Mouse (Mus musculus) bone marrow macrophage, adult 2 months (primary cell): ENCODE results near the gene Mrpl58. TPM values are rescaled to one million over a fixed set of nuclear protein-coding genes. Genes with fewer than 3 reads are reported as not detected.

Experiments
- H3K27ac ChIP-seq: 2 replicates; pipeline ENCODE4 v1.5.1; 2012; ENCODE audit warnings: low read depth, low read length; ENCODE audit not compliant: insufficient read depth
- H3K4me1 ChIP-seq: 2 replicates; pipeline ENCODE4 v1.6.1; 2012; ENCODE audit warnings: low read length; ENCODE audit not compliant: control insufficient read depth, insufficient read depth
- H3K4me3 ChIP-seq: 2 replicates; pipeline ENCODE4 v1.5.1; 2012; ENCODE audit warnings: mild to moderate bottlenecking, low read length, moderate library complexity; ENCODE audit not compliant: insufficient read depth
- CTCF ChIP-seq: IDR thresholded peaks from 2 replicates; pipeline ENCODE4 v1.5.1; 2012; ENCODE audit warnings: low read depth, mild to moderate bottlenecking, low read length, moderate library complexity
- POLR2A ChIP-seq: IDR thresholded peaks from 2 replicates; pipeline ENCODE4 v1.6.1; 2012; ENCODE audit warnings: mild to moderate bottlenecking, low read depth, low read length, borderline replicate concordance
- polyA plus RNA-seq: library from polyadenylated mRNA; stranded (reverse); fragments of >200 nt; gene quantifications from 2 replicates; pipeline ENCODE4 v1.2.4, GENCODE M21; 2012; ENCODE audit not compliant: missing spikeins, insufficient read depth, insufficient read length

Gene Mrpl58
- polyA plus RNA-seq, 1 experiment, result 38.2 TPM

- TF ChIP-seq CTCF (no peak), POLR2A (no peak)
- Histone ChIP-seq H3K27ac (no peak overlapping the region), H3K4me3 (no peak overlapping the region), H3K4me1 (peaks cover 10% of the 10 kb centered on the region)
Measured at GRCm38 (mm10) chr11:115400630-115401391, 2.7 kb upstream of the Mrpl58 start.

DNA sequence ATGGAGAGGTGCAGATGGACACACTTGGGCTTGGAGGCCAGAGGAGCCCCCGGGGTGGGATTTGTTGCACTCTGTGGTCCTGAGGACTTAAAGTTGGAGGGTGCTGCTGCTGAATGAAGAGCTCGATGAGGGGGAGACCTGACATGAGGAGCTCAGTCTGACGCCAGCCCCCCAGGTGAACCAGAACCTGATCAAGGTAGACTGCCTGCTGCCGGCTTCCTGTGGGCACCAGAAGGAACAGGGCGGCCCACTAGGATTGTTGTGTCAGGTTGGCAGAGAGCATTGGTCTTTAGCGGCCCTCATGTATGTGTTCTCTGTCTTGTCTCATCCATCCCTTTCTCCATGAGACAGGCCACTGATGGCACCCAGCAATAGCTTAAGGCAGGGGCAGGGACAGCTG lies 2.2 kb downstream of the Mrpl58 start:
- no peak for TF ChIP-seq POLR2A
- TF ChIP-seq CTCF, result no peak
- peaks cover 8% of the 10 kb centered on the region for H3K4me1 ChIP-seq
- no peak overlapping the region for H3K4me3 ChIP-seq
- H3K27ac ChIP-seq, result no peak overlapping the region

GRCm38 (mm10) chr11:115406858-115407401 lies 3.4 kb downstream of the Mrpl58 start:
- Histone ChIP-seq H3K27ac (no peak overlapping the region), H3K4me1 (peaks cover 14% of the 10 kb centered on the region), H3K4me3 (no peak overlapping the region)
- TF ChIP-seq POLR2A (no peak), CTCF (no peak)

DNA sequence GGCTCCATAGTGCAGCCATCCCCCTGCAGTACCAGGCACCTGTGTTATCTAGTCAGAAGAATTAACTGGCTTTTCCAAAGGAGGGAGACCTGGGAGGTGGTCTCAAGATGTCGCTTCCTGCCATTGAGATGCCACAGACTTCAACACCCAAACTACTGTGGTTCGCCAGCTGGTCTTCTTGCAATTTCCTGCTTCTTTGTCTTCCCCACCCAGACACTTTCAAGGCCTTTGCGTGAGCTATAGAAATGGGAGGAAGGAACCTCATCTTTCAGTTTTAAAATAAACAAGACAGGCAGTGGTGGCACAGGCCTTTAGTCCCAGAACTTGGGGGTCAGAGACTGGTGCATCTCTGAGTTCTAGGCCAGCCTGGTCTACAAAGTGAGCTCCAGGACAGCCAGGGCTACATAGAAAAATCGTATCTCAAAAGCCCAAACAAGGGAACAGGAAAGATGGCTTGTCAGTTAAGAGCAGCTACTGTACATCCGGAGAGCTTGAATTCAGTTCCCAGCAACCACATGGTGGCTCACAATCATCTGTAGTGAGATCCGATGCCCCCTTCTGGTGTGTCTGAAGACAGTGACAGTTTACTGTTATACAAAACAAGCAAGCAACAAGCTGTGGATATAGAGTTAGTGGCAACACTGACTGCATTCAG lies 4.8 kb downstream of the Mrpl58 start:
- H3K4me3 ChIP-seq, result no peak overlapping the region
- H3K27ac ChIP-seq, result no peak overlapping the region
- TF ChIP-seq POLR2A (no peak), CTCF (no peak)
- peaks cover 14% of the 10 kb centered on the region for H3K4me1 ChIP-seq

DNA sequence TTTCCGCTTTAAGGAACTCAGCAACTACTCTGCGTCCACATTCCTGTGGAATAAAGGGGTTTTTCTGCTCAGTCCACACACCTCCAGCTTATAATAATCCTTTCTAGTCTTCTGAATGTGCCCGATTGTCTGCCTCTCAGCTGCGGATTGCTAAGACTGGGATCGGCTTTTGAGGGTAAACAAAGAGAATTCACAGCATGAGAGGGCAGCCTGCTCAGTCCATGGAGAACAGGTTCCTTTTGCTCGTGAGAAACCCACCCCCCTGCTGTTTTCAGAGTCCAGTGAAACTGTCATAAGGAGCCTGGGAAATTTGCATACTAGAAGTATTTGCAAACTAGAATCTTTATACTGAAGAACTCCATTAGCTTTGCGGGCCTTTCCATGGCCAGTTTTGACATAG lies 6.0 kb downstream of the Mrpl58 start:
- H3K4me1 ChIP-seq, result peaks cover 11% of the 10 kb centered on the region
- no peak for TF ChIP-seq POLR2A
- H3K27ac ChIP-seq, result no peak overlapping the region
- H3K4me3 ChIP-seq, result no peak overlapping the region

DNA sequence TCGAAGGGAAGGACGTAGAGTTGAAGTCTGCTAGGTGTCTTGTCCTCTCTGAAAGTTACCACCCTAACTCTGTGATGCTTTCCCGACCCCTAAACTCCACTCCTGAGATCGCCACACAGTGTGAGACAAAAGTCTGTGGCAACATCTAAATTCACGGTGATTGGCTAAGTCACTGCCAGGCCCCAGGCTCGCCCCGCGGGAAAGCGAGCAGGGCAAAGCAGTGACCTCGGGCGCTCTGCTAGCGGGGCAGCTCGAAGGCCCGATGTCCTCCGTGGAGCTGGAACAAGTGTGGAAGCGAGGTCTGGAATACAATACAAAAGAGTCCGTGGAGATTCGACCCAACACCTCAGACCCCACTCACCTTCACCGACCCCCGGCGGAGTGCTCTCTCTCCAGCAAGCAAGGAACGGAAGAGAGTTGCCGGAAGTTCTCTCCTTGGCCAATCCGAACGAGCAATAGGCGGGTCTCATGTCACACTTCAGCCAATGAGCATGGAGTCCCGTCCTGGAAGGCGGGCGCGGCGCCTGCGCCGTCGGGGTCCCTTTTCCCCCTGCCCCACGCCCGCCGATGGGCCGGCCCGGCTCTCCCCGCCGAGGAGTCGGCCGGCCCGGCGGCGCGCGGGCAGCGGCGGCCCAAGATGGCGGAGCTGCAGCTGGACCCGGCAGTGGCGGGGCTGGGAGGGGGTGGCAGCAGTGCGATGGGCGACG lies 16.1 kb downstream of the Mrpl58 start, which contains the start of the genes Atp5h and Kctd2:
Gene Atp5h, minus strand, starts transcription at position 432 of the 707 bp plus-strand sequence.
Gene Kctd2, plus strand, starts transcription at position 598 of the 707 bp plus-strand sequence.
- Histone ChIP-seq H3K4me3 (peak within 1 kb of the TSS; percentile 90), H3K27ac (peak within 1 kb of the TSS; percentile 17; the same call in 1 of the 2 replicates), H3K4me1 (peaks cover 25% of the 10 kb centered on the region)
- TF ChIP-seq CTCF (no peak), POLR2A (no peak)

- Histone ChIP-seq H3K27ac (no peak overlapping the region), H3K4me1 (peaks cover 25% of the 10 kb centered on the region), H3K4me3 (peak overlapping the region; percentile 87)
- TF ChIP-seq CTCF (no peak), POLR2A (no peak)
Measured at GRCm38 (mm10) chr11:115420336-115421190, 17.0 kb downstream of the Mrpl58 start.

DNA sequence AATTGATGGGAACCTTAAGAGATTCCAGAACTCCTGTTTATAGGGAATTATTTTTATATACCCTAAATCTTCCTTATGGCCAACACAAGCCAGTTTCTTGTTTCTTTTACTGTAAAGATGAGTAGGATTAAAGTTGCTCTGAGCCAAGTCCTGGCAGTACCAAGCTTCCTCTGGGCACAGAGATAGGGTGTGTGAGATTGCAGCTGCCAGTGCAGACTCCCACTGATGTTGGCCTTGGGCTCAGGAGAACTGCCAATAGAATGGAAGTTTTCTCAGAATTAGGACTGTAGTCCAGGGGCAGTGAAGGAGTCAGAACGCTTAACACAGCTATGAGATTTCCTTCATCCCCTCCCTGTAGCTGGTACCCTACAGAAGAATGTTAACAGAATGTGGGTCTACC lies 17.8 kb downstream of the Mrpl58 start:
- Histone ChIP-seq H3K27ac (no peak overlapping the region), H3K4me3 (no peak overlapping the region), H3K4me1 (peaks cover 25% of the 10 kb centered on the region)
- TF ChIP-seq CTCF (no peak), POLR2A (no peak)

GRCm38 (mm10) chr11:115421972-115422371 lies 18.4 kb downstream of the Mrpl58 start:
- peaks cover 25% of the 10 kb centered on the region for H3K4me1 ChIP-seq
- no peak overlapping the region for H3K27ac ChIP-seq
- TF ChIP-seq CTCF (no peak), POLR2A (no peak)
- H3K4me3 ChIP-seq, result no peak overlapping the region
